Mouse (Mus musculus) erythroblast, embryonic 14.5 days (primary cell): ENCODE data around the gene Myo1d. TPM values are rescaled to one million over a fixed set of nuclear protein-coding genes. Genes with fewer than 3 reads are reported as not detected.

Experiments used
- H3K27me3 ChIP-seq: 2 replicates; pipeline ENCODE4 v1.6.1; 2012; ENCODE audit warnings: inconsistent platforms; ENCODE audit not compliant: control insufficient read depth
- H3K36me3 ChIP-seq: 2 replicates; pipeline ENCODE4 v1.6.1; 2012; ENCODE audit warnings: mild to moderate bottlenecking, inconsistent platforms; ENCODE audit not compliant: control insufficient read depth
- H3K4me1 ChIP-seq: 2 replicates; pipeline ENCODE4 v1.6.1; 2012; ENCODE audit warnings: inconsistent platforms; ENCODE audit not compliant: control insufficient read depth
- H3K4me3 ChIP-seq: replicated peaks from 2 replicates; pipeline ENCODE3; 2012; ENCODE audit warnings: moderate library complexity, mild to moderate bottlenecking, inconsistent platforms
- H3K9me3 ChIP-seq: 2 replicates; pipeline ENCODE4 v1.6.1; 2012; ENCODE audit warnings: low read length, inconsistent platforms, mixed read lengths; ENCODE audit not compliant: control insufficient read depth
- GATA1 ChIP-seq: IDR thresholded peaks from 2 replicates; pipeline ENCODE4 v1.6.1; 2012; ENCODE audit warnings: low read length, inconsistent platforms, mixed read lengths
- TAL1 ChIP-seq: IDR thresholded peaks from 3 replicates; pipeline ENCODE4 v1.6.1; 2012; ENCODE audit warnings: low read length, inconsistent platforms, mixed read lengths
- polyA plus RNA-seq: library from polyadenylated mRNA; stranded (reverse); fragments of >175 nt; gene quantifications from 2 replicates; pipeline ENCODE4 v1.2.3, GENCODE M21; 2012

Myo1d gene
- polyA plus RNA-seq, 1 experiment, result 1.9 TPM

DNA sequence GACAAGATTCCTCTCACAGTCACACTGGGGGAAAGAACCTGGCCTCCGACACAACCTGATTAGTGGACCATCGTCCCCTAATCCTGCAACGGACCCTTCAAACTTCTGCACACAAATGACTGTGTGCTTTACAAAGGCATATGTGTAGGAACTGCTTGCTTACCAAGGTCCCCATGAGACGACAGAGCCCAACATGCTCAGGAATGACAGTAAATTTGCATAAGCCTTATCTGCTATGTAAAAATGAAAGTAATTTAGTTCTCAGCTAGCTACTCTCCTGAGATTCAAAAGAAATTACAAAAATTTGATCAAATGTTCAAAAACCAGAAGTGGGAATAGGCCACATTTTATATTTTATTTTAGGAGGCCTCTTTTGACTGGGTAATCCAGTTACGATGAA is 95.2 kb downstream of the Myo1d start:
- TF ChIP-seq GATA1, result no peak
- no peak for TF ChIP-seq TAL1
- H3K4me1 ChIP-seq, result no peaks in the 10 kb centered on the region
- no peak overlapping the region for H3K4me3 ChIP-seq
- no peaks in the 10 kb centered on the region for H3K27me3 ChIP-seq
- H3K36me3 ChIP-seq, result no peaks in the 10 kb centered on the region
- H3K9me3 ChIP-seq, result no peaks in the 10 kb centered on the region

DNA sequence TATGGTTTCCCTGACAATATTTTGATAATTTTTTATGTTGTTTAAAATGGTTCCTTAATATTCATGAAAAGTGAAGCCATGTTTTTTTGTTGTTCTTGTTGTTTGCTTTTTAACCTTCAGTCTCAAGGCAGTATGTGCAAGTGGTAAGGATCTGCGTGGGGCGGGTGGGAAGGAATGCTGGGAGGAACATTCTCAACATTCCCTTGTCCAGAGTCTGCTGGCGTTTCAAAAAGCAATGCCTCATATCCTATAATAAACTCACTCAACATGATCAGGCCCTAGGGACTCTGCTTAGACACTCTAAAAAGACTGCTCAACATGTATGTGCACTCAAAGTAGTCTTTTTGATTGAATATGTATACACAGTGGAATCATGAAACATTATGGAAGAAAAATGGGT is 97.1 kb downstream of the Myo1d start:
- no peak overlapping the region for H3K4me3 ChIP-seq
- no peaks in the 10 kb centered on the region for H3K4me1 ChIP-seq
- no peaks in the 10 kb centered on the region for H3K36me3 ChIP-seq
- H3K9me3 ChIP-seq, result no peaks in the 10 kb centered on the region
- no peaks in the 10 kb centered on the region for H3K27me3 ChIP-seq
- TF ChIP-seq GATA1 (no peak), TAL1 (no peak)

DNA sequence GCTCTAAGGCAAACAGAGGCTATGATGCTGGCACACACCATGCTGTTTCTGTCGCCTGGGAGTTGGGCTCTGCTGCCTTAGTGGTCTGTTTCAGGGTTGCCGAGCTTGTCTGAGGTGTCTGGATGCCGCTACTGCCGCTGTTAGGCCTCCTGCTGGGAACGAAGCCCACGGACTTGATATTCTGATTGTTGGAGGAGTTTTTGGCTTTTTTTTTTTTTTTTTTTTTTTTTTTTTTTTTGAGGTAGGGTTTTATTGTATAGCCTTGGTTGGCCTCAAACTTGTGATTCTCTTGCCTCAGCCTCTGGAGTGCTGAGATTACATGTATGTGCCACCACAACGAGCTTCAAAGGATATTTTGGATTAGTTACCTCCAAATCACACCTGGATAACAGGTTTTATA is 106.8 kb downstream of the Myo1d start:
- Histone ChIP-seq H3K9me3 (no peaks in the 10 kb centered on the region), H3K4me1 (no peaks in the 10 kb centered on the region), H3K27me3 (no peaks in the 10 kb centered on the region), H3K36me3 (peaks cover 6% of the 10 kb centered on the region), H3K4me3 (no peak overlapping the region)
- no peak for TF ChIP-seq TAL1
- TF ChIP-seq GATA1, result no peak

DNA sequence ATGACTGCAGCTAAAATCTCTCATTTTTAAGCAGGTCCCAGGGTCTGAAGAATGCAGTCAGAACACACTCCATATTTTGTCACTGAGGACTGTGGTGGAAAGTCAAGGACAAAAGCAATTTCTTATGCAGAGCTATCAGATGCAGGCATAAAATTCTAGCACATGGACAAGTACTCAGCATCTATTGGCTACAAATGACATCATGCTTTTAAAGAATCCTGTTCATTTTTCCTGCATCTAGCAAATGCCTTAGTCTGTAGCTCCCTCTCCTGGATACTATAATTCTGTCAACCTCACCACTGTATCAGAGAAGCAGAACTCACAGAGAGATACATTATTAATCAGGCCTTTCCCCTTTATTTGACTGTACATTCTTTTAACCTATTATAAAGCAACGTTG is 109.4 kb downstream of the Myo1d start:
- Histone ChIP-seq H3K9me3 (no peaks in the 10 kb centered on the region), H3K4me3 (no peak overlapping the region), H3K27me3 (no peaks in the 10 kb centered on the region), H3K36me3 (no peaks in the 10 kb centered on the region), H3K4me1 (no peaks in the 10 kb centered on the region)
- TF ChIP-seq TAL1 (no peak), GATA1 (no peak)

DNA sequence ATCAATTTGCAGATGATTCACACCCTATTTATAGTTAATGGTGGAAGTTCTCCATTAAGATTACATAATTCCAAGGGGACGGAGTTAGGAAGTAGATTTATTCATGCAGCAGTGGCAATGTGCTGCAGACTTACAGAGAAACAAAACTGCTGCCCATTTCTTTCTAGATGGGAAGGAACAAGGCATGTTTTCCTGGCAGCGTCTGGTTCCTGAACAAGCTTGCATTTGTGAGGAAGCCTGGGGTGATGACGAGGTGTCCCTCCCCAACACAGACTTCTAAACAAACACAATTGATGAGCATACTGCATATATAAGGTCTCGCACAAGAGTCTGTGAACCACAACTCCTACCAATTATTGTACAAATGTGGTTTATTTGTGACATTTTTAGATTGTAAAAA is 109.9 kb downstream of the Myo1d start:
- no peaks in the 10 kb centered on the region for H3K9me3 ChIP-seq
- TF ChIP-seq TAL1 (no peak), GATA1 (no peak)
- no peaks in the 10 kb centered on the region for H3K4me1 ChIP-seq
- no peaks in the 10 kb centered on the region for H3K36me3 ChIP-seq
- no peak overlapping the region for H3K4me3 ChIP-seq
- no peaks in the 10 kb centered on the region for H3K27me3 ChIP-seq

GRCm38 (mm10) chr11:80666211-80666610 is 113.6 kb downstream of the Myo1d start:
- Histone ChIP-seq H3K9me3 (no peaks in the 10 kb centered on the region), H3K4me1 (no peaks in the 10 kb centered on the region), H3K4me3 (no peak overlapping the region), H3K36me3 (no peaks in the 10 kb centered on the region), H3K27me3 (no peaks in the 10 kb centered on the region)
- no peak for TF ChIP-seq GATA1
- no peak for TF ChIP-seq TAL1

DNA sequence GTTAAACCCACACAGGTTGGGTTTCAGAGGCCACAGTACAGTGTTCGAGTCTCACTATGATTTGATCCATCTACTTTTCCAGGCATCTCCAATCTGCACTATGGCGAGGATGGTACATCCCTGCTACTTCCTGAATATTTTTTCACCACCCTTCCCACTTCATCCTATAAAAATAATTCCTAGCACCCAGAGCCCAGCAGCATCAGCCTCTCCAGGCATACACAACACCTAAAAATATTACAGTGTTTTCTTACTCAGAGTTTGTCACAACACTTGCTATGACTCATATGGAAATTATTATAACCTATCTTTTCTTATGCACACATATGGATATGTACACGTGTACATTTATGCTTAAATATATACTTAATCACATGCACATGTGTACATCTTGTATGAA is 115.6 kb downstream of the Myo1d start:
- TF ChIP-seq GATA1, result no peak
- no peak for TF ChIP-seq TAL1
- H3K4me3 ChIP-seq, result no peak overlapping the region
- no peaks in the 10 kb centered on the region for H3K36me3 ChIP-seq
- no peaks in the 10 kb centered on the region for H3K9me3 ChIP-seq
- no peaks in the 10 kb centered on the region for H3K27me3 ChIP-seq
- no peaks in the 10 kb centered on the region for H3K4me1 ChIP-seq

- Histone ChIP-seq H3K4me1 (no peaks in the 10 kb centered on the region), H3K36me3 (no peaks in the 10 kb centered on the region), H3K9me3 (no peaks in the 10 kb centered on the region), H3K4me3 (no peak overlapping the region), H3K27me3 (no peaks in the 10 kb centered on the region)
- TF ChIP-seq GATA1, result no peak
- TF ChIP-seq TAL1, result no peak
Observed at GRCm38 (mm10) chr11:80645111-80645510, 134.7 kb downstream of the Myo1d start.

- H3K4me3 ChIP-seq, result no peak overlapping the region
- no peaks in the 10 kb centered on the region for H3K4me1 ChIP-seq
- TF ChIP-seq TAL1, result no peak
- TF ChIP-seq GATA1, result no peak
- H3K27me3 ChIP-seq, result no peaks in the 10 kb centered on the region
- H3K9me3 ChIP-seq, result no peaks in the 10 kb centered on the region
- no peaks in the 10 kb centered on the region for H3K36me3 ChIP-seq
Observed at GRCm38 (mm10) chr11:80628992-80629865, 150.6 kb downstream of the Myo1d start.

DNA sequence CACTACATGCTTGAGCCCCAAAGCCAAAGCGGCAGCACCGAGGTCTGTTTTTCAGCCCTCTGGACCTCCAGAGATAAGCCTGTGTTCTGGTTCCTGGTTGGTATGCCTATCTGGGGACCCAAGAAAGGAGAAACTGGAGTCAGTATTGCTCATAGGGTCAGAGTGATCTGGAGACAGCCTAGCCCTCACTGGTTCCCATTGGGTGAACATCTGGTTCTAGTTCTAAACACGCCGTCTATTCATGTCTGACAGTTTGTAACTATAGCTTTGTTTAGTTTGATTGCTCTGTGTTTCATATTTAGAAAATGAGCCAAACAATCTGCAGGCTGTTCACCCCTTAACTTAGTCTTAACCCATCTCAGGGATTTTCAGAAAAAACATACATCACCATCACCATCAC is 151.2 kb downstream of the Myo1d start:
- no peaks in the 10 kb centered on the region for H3K9me3 ChIP-seq
- no peak overlapping the region for H3K4me3 ChIP-seq
- H3K27me3 ChIP-seq, result no peaks in the 10 kb centered on the region
- TF ChIP-seq GATA1 (no peak), TAL1 (no peak)
- H3K36me3 ChIP-seq, result no peaks in the 10 kb centered on the region
- H3K4me1 ChIP-seq, result no peaks in the 10 kb centered on the region
